Mouse (Mus musculus) v-Abl transformed pro-B cells (cell line): Measurements from ENCODE around the gene Clrn2.

Source experiments
- in situ Hi-C, 2 experiments: fragments of 400-800 bp; cut with MboI; formaldehyde crosslinking; loops; one replicate each; pipeline ENCODE4 v1.15.1; 2025; ENCODE audit not compliant: unreplicated experiment in 2 of 2

The Clrn2 gene

GRCm38 (mm10) chr5:45449206-45449605, 4.3 kb upstream of the Clrn2 start:
- in situ Hi-C loops = no loop called here

GRCm38 (mm10) chr5:45449831-45450716, 3.5 kb upstream of the Clrn2 start, which contains the start of gene Qdpr:
Gene Qdpr (minus strand): TSS chr5:45450236.
- in situ Hi-C loops = loop anchor here in 1 of 2 experiments (5.0 kb wide), 1 partner anchor 42 kb away; the partner anchor contains the start of gene Lap3

- in situ Hi-C loops = loop anchor here in 1 of 2 experiments (5.0 kb wide), 1 partner anchor 38 kb away; the partner anchor contains the start of gene Lap3
These were observed 905 bp downstream of the Clrn2 start for GRCm38 (mm10) chr5:45454456-45454855.

- in situ Hi-C loops = loop anchor here (5.0 to 10.0 kb wide), 6 partner anchors 62 to 874 kb away; partner anchors contain the start of gene Ncapg (in 2 of the 2)
These were observed 19.4 kb downstream of the Clrn2 start for GRCm38 (mm10) chr5:45472880-45473450.

GRCm38 (mm10) chr5:45473521-45473920, 20.0 kb downstream of the Clrn2 start:
- in situ Hi-C loops = loop anchor here (5.0 to 10.0 kb wide), 6 partner anchors 61 to 874 kb away; partner anchors contain the start of gene Ncapg (in 2 of the 2)

- in situ Hi-C loops = loop anchor here (5.0 to 10.0 kb wide), 6 partner anchors 61 to 873 kb away; partner anchors contain the start of gene Ncapg (in 2 of the 2)
These were observed 20.7 kb downstream of the Clrn2 start for GRCm38 (mm10) chr5:45474215-45474614.

GRCm38 (mm10) chr5:45474758-45475157, 21.2 kb downstream of the Clrn2 start:
- in situ Hi-C loops = loop anchor here (5.0 to 25.0 kb wide), 7 partner anchors 60 to 873 kb away; partner anchors contain the start of genes Lcorl (in 2 of the 2) and Ncapg (in 2 of the 2)

GRCm38 (mm10) chr5:45475771-45476170, 22.2 kb downstream of the Clrn2 start:
- in situ Hi-C loops = loop anchor here (10.0 to 25.0 kb wide), 4 partner anchors 59 to 387 kb away; partner anchors contain the start of genes Lcorl (in 2 of the 2) and Ncapg (in 1 of the 2)

- in situ Hi-C loops = loop anchor here (10.0 to 25.0 kb wide), 4 partner anchors 59 to 386 kb away; partner anchors contain the start of genes Lcorl (in 2 of the 2) and Ncapg (in 1 of the 2)
These were observed 22.7 kb downstream of the Clrn2 start for GRCm38 (mm10) chr5:45476288-45476687.

- in situ Hi-C loops = loop anchor here (10.0 to 25.0 kb wide), 4 partner anchors 57 to 385 kb away; partner anchors contain the start of genes Lcorl (in 2 of the 2) and Ncapg (in 1 of the 2)
These were observed 24.1 kb downstream of the Clrn2 start for GRCm38 (mm10) chr5:45477601-45478000.

GRCm38 (mm10) chr5:45480066-45480465, 26.5 kb downstream of the Clrn2 start:
- in situ Hi-C loops = loop anchor here (25.0 kb wide), 1 partner anchor 382 kb away; the partner anchor contains the start of gene Lcorl (in 2 of the 2)

GRCm38 (mm10) chr5:45481125-45481524, 27.6 kb downstream of the Clrn2 start:
- in situ Hi-C loops = loop anchor here (25.0 kb wide), 1 partner anchor 381 kb away; the partner anchor contains the start of gene Lcorl (in 2 of the 2)

GRCm38 (mm10) chr5:45482607-45483006, 29.1 kb downstream of the Clrn2 start:
- in situ Hi-C loops = loop anchor here (25.0 kb wide), 1 partner anchor 380 kb away; the partner anchor contains the start of gene Lcorl (in 2 of the 2)

GRCm38 (mm10) chr5:45483654-45484053, 30.1 kb downstream of the Clrn2 start:
- in situ Hi-C loops = loop anchor here (25.0 kb wide), 1 partner anchor 379 kb away; the partner anchor contains the start of gene Lcorl (in 2 of the 2)

GRCm38 (mm10) chr5:45491776-45492175, 38.2 kb downstream of the Clrn2 start:
- in situ Hi-C loops = loop anchor here (5.0 to 25.0 kb wide), 2 partner anchors 39 to 371 kb away; partner anchors contain the start of genes Lcorl (in 2 of the 2), Clrn2 (in 1 of the 2) and Qdpr (in 1 of the 2)

- in situ Hi-C loops = loop anchor here (5.0 to 25.0 kb wide), 2 partner anchors 41 to 369 kb away; partner anchors contain the start of genes Lcorl (in 2 of the 2), Clrn2 (in 1 of the 2) and Qdpr (in 1 of the 2)
These were observed 39.9 kb downstream of the Clrn2 start, which contains the start of gene Lap3 for GRCm38 (mm10) chr5:45493191-45494092. Gene Lap3 (plus strand): TSS chr5:45493374.

- in situ Hi-C loops = loop anchor here (5.0 to 25.0 kb wide), 2 partner anchors 42 to 368 kb away; partner anchors contain the start of genes Lcorl (in 2 of the 2), Clrn2 (in 1 of the 2) and Qdpr (in 1 of the 2)
These were observed 40.7 kb downstream of the Clrn2 start for GRCm38 (mm10) chr5:45494093-45494755.

- in situ Hi-C loops = loop anchor here (25.0 kb wide), 1 partner anchor 367 kb away; the partner anchor contains the start of gene Lcorl (in 2 of the 2)
These were observed 42.0 kb downstream of the Clrn2 start for GRCm38 (mm10) chr5:45495429-45495975.
